Mouse (Mus musculus) limb, embryonic 11.5 days (tissue): ENCODE results near the gene Map2k2. TPM values are rescaled to one million over a fixed set of nuclear protein-coding genes. Genes with fewer than 3 reads are reported as not detected.
"Not testable (repeated sequence)": the region's sequence is repeated elsewhere in the genome, so short reads cannot be mapped to it uniquely, and the experiment has no call there.

Source experiments
- ATAC-seq: fragments of 200-750 bp; cut with Nextera tagmentation; 2 replicates; pipeline ENCODE4 v1.8.0; 2017; ENCODE audit warnings: low read depth; ENCODE audit not compliant: insufficient number of reproducible peaks, low FRiP score, low TSS enrichment
- DNase-seq: peaks from one replicate; pipeline ENCODE4 v3.0.0-alpha.2; 2015; ENCODE audit warnings: low spot score
- H3K27ac ChIP-seq: fragments of 300-500 bp; sonication (generic); replicated peaks from 2 replicates; pipeline ENCODE4 v1.5.1; 2014; ENCODE audit warnings: low read depth, mild to moderate bottlenecking, low read length
- H3K27me3 ChIP-seq: fragments of 300-500 bp; sonication (generic); 2 replicates; pipeline ENCODE4 v1.6.1; 2014; ENCODE audit warnings: mild to moderate bottlenecking, low read length, mixed read lengths; ENCODE audit not compliant: control insufficient read depth, insufficient read depth
- H3K36me3 ChIP-seq: fragments of 300-500 bp; sonication (generic); 2 replicates; pipeline ENCODE4 v1.6.1; 2014; ENCODE audit warnings: mild to moderate bottlenecking, low read length, moderate library complexity, mixed read lengths; ENCODE audit not compliant: control insufficient read depth, insufficient read depth
- H3K4me1 ChIP-seq: fragments of 300-500 bp; sonication (generic); 2 replicates; pipeline ENCODE4 v1.6.1; 2014; ENCODE audit warnings: low read length, mixed read lengths; ENCODE audit not compliant: control insufficient read depth, insufficient read depth
- H3K4me2 ChIP-seq: fragments of 300-500 bp; sonication (generic); 2 replicates; pipeline ENCODE4 v1.6.1; 2014; ENCODE audit warnings: low read depth, mild to moderate bottlenecking, moderate library complexity; ENCODE audit not compliant: severe bottlenecking
- H3K4me3 ChIP-seq: fragments of 300-500 bp; sonication (generic); 2 replicates; pipeline ENCODE4 v1.5.1; 2014; ENCODE audit warnings: low read depth, low read length
- H3K9ac ChIP-seq: fragments of 300-500 bp; sonication (generic); 2 replicates; pipeline ENCODE4 v1.6.1; 2014; ENCODE audit warnings: mild to moderate bottlenecking, low read length
- H3K9me3 ChIP-seq: fragments of 300-500 bp; sonication (generic); 2 replicates; pipeline ENCODE4 v1.6.1; 2016; ENCODE audit warnings: low read length; ENCODE audit not compliant: control insufficient read depth
- WGBS: fragments of 180-500 bp; shearing (Covaris S2); extraction: QIAGEN DNeasy Blood & Tissue Kit; methylation state at CpG from one replicate; pipeline ENCODE4 v1.1.7; 2014; 5-methylcytosine and 5-hydroxymethylcytosine counted together
- polyA plus RNA-seq: library from polyadenylated mRNA; unstranded; fragments of >200 nt; fragmentation: Nextera tagmentation; extraction: Ambion mirVana; gene quantifications from 2 replicates; pipeline ENCODE4 v1.2.1, GENCODE M21; 2014

Gene Map2k2
- polyA plus RNA-seq, 1 experiment from 2014 or later: 230 TPM

DNA sequence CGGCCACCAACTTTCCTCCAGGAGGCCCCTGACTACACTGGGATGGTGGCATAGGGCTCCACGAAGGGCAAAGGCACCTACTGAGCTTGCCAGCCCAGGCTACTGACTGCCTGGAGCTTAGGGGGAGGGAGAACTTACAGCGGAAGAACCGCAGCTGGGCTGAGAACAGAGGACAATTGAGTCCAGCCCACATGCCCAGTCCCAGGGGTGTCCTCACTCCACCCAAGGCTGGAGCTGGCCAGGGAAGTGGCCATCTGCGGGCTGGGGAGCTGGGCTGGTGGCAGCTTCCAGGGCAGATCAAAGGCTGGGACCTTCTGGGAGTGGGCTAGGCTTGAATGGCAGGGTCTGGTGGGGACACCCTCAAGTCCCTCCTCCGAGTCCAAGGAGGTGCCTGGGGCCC lies 49.0 kb downstream of the Map2k2 start:
- Histone ChIP-seq H3K9ac (no peak overlapping the region), H3K27me3 (no peaks in the 10 kb centered on the region), H3K27ac (no peak overlapping the region), H3K9me3 (no peaks in the 10 kb centered on the region), H3K36me3 (peaks cover 52% of the 10 kb centered on the region), H3K4me2 (no peak overlapping the region), H3K4me3 (no peak overlapping the region), H3K4me1 (no peaks in the 10 kb centered on the region)
- ATAC-seq (no peak), DNase-seq (no peak)
- 85% methylated on average over 6 of the region's 6 CpGs for WGBS

DNA sequence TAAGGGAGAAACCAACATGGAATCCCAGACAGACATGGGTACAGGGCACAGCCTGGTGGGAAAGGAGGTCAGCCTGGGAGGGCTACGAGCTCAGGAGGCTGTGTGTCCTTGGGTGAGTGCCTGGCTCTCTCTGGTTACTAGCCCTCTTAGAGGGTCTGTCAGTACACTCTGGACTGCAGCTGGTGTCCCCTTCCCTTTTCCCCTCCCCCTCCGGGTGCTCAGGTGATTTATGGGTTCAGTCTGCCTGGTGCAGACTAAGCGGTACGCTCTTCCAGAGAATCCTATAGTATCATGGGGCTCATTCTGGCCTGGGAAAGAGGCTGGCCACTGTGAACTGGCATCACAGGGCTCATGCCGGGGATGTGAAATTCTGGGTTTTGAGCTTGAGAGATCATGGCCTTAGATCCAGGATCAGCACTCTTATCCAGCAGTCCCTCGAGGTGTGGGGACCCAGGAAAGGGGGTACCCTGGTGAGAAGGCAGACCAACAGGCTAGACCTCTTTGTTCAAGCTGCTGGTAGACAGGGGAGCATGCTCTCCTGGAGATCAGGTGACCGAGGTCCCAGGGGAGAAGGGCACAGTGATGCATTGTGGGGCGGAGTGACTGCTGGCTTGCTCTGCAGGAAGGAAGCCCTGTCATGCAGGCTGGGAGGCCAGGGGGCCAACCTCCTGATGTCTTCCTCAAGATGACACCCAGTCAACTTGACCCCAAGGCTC lies 56.0 kb downstream of the Map2k2 start:
- Histone ChIP-seq H3K9me3 (no peaks in the 10 kb centered on the region), H3K27me3 (no peaks in the 10 kb centered on the region), H3K4me1 (peaks cover 10% of the 10 kb centered on the region), H3K4me2 (no peak overlapping the region), H3K36me3 (peaks cover 30% of the 10 kb centered on the region), H3K9ac (no peak overlapping the region), H3K4me3 (no peak overlapping the region), H3K27ac (no peak overlapping the region)
- no peak for ATAC-seq
- DNase-seq: no peak
- 67% methylated on average over 8 of the region's 8 CpGs for WGBS

- peaks cover 12% of the 10 kb centered on the region for H3K4me1 ChIP-seq
- no peaks in the 10 kb centered on the region for H3K9me3 ChIP-seq
- DNase-seq: no peak
- whole genome bisulfite sequencing: 74% methylated on average over 2 of the region's 2 CpGs
- H3K4me2 ChIP-seq: no peak overlapping the region
- no peak overlapping the region for H3K9ac ChIP-seq
- H3K27ac ChIP-seq: no peak overlapping the region
- peaks cover 26% of the 10 kb centered on the region for H3K36me3 ChIP-seq
- no peak for ATAC-seq
- no peaks in the 10 kb centered on the region for H3K27me3 ChIP-seq
- no peak overlapping the region for H3K4me3 ChIP-seq
These were observed 56.6 kb downstream of the Map2k2 start for GRCm38 (mm10) chr10:81162318-81162652.

- H3K36me3 ChIP-seq: peaks cover 10% of the 10 kb centered on the region
These were observed 59.4 kb downstream of the Map2k2 start for GRCm38 (mm10) chr10:81165118-81165517.

DNA sequence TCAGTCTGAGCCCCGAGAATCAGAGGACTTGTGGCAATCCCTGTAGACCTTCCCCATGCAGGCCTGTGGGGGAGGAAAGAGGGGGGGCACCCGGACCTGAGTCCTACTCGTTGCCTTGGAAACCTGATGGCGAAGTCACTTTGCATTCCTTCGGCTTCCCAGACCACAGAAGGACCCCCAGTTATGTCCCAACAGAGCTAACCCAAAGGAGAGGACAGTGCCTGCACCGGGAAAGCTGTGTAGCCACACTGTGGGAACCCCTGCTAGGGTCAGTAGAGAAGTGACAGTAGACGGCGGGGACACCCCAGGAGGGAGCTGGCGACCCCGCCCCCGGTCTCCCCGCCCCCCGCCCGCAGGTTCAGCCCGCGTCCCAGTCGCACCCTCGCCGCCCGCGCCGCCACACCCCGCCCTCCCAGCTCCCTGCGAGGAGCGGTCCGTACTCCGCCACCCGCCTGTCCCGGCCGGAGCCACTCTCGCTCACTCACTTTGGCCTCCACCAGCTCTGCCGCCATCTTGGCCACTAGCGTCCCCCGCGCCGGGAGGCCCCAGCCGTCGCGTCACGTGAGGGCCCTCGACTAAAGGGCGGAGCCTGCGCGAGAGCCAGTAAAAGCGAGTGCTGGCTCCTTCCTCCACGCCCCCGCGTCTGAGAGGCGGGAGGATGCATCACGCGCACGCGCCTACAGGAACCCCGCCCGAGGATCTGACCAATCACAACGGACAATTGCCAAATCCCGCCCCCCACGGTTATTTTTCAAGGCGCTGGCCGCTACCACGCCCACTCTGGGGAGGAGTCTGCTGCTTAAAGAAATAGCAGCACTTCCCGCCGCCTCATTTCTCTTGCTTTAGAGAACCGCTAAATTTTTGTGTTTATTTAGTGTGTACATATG lies 61.7 kb downstream of the Map2k2 start, which contains the start of gene Pias4:
Pias4 (minus strand) TSS at position 724 of the 887 bp plus-strand sequence.
- Histone ChIP-seq H3K4me2 (peak within 1 kb of the TSS; percentile 91), H3K9ac (peak within 1 kb of the TSS; percentile 81), H3K9me3 (no peaks in the 10 kb centered on the region), H3K4me3 (peak within 1 kb of the TSS; percentile 91), H3K27ac (peak within 1 kb of the TSS; percentile 38; the same call in 1 of the 2 replicates), H3K36me3 (peaks cover 5% of the 10 kb centered on the region), H3K27me3 (no peaks in the 10 kb centered on the region), H3K4me1 (peaks cover 12% of the 10 kb centered on the region)
- DNase-seq (peak; percentile 100), ATAC-seq (peak; percentile 87)
- WGBS: under 1% methylated on average over 53 of the region's 64 CpGs

More at GRCm38 (mm10) chr10:81165118-81165517, 59.4 kb downstream of the Map2k2 start:
- no peak for ATAC-seq
- Histone ChIP-seq H3K4me3 (0 out of 2 replicates have a peak overlapping the region, but pooled peaks have one; percentile 0), H3K27me3 (no peaks in the 10 kb centered on the region), H3K4me2 (no peak overlapping the region), H3K9ac (no peak overlapping the region), H3K4me1 (peaks cover 17% of the 10 kb centered on the region), H3K27ac (no peak overlapping the region), H3K9me3 (no peaks in the 10 kb centered on the region)
- 59% methylated on average over 8 of the region's 8 CpGs for WGBS
- no peak for DNase-seq

GRCm38 (mm10) chr10:81168087-81168431 lies 62.3 kb downstream of the Map2k2 start:
- ATAC-seq (peak; percentile 65), DNase-seq (no peak)
- H3K27ac ChIP-seq: peak overlapping the region; percentile 38; the same call in 1 of the 2 replicates
- no peak overlapping the region for H3K9ac ChIP-seq
- H3K4me3 ChIP-seq: peak overlapping the region; percentile 91
- 12% methylated on average over 5 of the region's 5 CpGs for WGBS
- peak overlapping the region; percentile 91 for H3K4me2 ChIP-seq
- H3K36me3 ChIP-seq: peaks cover 2% of the 10 kb centered on the region; the same call in 1 of the 2 replicates
- peaks cover 12% of the 10 kb centered on the region for H3K4me1 ChIP-seq
- no peaks in the 10 kb centered on the region for H3K27me3 ChIP-seq
- H3K9me3 ChIP-seq: no peaks in the 10 kb centered on the region

DNA sequence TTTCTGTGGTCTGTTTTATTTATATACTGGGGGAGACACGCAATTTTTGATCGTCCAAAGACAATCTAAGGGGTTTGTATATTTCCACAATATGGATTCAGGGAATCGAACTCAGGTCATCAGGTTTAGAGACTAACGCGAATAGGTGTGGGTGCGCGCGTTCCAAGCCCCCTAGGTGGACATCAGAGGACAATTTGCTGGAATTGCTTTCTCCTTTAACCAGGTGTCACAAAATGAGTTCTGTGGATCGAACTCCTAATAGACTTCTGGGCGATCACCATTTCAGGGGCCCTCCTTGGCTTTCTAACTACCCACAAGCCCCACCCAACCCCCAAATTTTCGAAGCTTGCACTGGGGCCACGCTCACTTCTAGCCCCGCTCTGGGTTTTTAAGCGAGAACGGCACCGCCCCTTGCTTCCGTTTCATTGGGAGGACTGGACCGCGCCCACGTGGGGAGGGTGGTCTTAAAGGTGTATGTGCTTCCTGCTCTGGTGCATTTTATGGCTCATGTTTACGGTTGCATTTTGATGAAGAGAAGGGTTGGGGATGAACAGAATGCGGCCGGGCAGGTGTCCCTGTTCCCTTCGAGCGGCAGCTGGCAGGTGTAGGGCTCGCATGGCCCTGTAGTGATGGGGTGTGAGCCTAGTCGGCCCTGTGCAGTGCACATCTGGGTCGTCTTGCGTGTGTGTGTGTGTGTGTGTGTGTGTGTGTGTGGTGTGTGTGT lies 63.0 kb downstream of the Map2k2 start:
- peaks cover 16% of the 10 kb centered on the region for H3K4me1 ChIP-seq
- peak overlapping the region; percentile 34; the same call in 1 of the 2 replicates for H3K9ac ChIP-seq
- H3K36me3 ChIP-seq: peaks cover 2% of the 10 kb centered on the region; the same call in 1 of the 2 replicates
- peak overlapping the region; percentile 91 for H3K4me2 ChIP-seq
- 0 out of 2 replicates have a peak, but pooled peaks have one; percentile 23 for ATAC-seq
- peak overlapping the region; percentile 91 for H3K4me3 ChIP-seq
- H3K27ac ChIP-seq: peak overlapping the region; percentile 38; the same call in 1 of the 2 replicates
- WGBS: 4% methylated on average over 29 of the region's 29 CpGs
- DNase-seq: peak; percentile 85
- H3K9me3 ChIP-seq: no peaks in the 10 kb centered on the region
- no peaks in the 10 kb centered on the region for H3K27me3 ChIP-seq

- not testable (repeated sequence) for H3K9me3 ChIP-seq, H3K27ac ChIP-seq, DNase-seq, H3K9ac ChIP-seq, H3K4me3 ChIP-seq, ATAC-seq, H3K36me3 ChIP-seq, H3K4me2 ChIP-seq, H3K27me3 ChIP-seq
- 47% methylated on average over 14 of the region's 14 CpGs for WGBS
- peaks cover 20% of the 10 kb centered on the region for H3K4me1 ChIP-seq
These were observed 63.7 kb downstream of the Map2k2 start for GRCm38 (mm10) chr10:81169411-81169900.
